Mouse (Mus musculus): ENCODE results near the gene Hectd3.

The Hectd3 gene

DNA sequence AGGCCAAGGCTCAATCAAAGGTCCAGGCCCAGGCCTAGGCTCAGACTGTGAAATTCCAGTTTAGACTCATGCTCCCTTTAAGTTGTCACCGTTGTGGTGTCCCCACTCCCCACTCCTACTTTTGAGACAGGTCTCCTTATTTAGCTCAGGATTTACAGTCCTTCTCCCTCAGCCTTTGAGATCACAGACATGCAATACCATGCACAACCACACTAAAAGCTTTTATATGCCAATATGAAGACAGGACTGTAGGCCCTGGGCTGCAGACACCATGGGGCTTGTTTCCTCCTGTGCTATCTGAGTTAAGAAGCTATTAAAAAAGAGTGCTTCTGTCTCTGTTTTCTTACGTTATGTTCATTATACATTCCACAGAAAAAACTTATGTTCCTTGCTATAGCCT, 22.6 kb downstream of the Hectd3 start:
- DNase-seq (ENCODE audit: low spot score), result no peak

- no peak for DNase-seq (ENCODE audit: low spot score)
These were observed 23.2 kb downstream of the Hectd3 start for GRCm38 (mm10) chr4:117018327-117018726.

DNA sequence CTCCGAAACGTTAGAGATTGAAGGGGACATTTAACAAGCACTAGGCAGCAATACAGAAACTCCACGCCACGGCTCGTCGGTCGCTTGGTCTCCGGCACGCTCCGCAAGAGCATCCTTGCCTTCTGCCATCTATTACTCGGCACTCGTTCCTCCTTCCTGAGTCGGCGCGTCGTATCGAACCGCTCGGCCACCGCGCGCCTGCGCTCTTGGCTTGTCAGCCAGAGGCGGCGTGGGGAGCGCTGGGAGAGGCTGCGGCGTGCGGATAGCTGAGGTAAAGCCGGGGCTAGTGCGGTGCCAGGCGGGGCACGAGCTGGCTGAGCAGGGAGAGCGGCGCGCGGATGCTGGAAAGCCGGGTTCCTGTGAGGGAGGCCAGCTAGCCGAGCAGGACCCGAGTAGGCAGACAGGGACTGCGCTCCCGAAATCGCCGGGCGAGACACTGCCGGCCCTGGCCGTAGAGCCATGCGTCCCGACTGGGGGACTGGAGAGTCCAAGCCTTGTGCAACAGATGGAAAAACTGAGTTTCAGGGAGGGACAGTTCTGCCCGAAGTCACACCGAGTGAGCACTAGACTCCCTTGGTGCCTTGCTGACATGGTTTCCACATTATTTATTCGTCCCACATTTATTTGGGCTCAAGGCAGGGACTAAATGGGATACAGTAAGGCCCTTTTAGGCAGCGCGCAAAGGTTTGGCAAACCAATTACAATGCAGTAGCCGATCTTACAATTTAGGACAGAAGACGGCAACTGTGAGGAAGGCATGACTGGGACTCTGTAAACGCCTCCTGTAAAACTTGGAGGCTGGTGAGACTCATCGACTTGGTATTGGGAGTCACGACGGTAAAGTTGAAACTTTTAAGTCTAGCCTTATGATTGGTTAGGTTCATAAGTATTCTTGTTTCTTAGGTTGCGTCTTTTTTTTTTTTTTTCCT, 24.4 kb downstream of the Hectd3 start, which contains the start of gene Eif2b3:
Gene Eif2b3 (plus strand): TSS at position 197 of the 929 bp plus-strand sequence.
- DNase-seq (ENCODE audit: low spot score), result peak; percentile 89

DNA sequence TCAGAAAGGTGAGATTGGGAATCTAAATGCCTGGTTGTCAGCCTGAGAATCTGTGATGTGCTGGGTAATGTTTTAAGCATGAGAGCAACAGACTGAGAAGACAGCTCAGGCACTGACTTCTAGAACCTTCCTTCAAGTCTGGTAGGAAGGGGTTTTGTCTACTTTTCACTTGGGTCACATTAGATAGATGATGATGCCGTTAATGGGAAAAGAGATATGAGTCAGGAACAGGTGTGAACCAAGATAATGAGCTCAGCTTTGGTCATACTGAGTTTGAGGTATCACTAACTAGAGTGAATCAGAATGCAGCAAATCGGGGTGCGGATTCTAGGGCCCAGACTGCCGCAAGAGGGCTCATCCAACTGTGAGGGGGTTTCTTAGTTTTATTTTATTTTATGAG, 28.4 kb downstream of the Hectd3 start:
- DNase-seq (ENCODE audit: low spot score), result no peak

DNA sequence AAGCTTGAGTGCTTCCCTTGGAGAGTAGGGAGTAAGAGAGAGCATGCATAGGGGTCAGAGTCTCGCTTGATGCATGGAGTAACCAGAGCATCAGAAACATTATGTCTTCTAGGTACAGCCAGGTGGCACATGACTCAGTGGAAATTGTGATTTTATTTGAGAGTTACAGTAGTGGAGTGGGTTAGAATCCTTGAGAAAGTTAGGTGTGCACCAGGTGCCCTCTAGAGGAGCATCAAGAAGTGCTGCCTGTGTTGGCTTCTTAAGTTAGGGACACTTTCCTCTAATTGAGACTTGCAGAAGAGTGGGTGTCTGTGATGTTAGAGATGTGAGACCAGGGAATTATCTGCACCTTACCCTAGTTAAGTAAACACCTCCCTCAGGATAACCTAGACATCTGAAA, 36.0 kb downstream of the Hectd3 start:
- no peak for DNase-seq (ENCODE audit: low spot score)

DNA sequence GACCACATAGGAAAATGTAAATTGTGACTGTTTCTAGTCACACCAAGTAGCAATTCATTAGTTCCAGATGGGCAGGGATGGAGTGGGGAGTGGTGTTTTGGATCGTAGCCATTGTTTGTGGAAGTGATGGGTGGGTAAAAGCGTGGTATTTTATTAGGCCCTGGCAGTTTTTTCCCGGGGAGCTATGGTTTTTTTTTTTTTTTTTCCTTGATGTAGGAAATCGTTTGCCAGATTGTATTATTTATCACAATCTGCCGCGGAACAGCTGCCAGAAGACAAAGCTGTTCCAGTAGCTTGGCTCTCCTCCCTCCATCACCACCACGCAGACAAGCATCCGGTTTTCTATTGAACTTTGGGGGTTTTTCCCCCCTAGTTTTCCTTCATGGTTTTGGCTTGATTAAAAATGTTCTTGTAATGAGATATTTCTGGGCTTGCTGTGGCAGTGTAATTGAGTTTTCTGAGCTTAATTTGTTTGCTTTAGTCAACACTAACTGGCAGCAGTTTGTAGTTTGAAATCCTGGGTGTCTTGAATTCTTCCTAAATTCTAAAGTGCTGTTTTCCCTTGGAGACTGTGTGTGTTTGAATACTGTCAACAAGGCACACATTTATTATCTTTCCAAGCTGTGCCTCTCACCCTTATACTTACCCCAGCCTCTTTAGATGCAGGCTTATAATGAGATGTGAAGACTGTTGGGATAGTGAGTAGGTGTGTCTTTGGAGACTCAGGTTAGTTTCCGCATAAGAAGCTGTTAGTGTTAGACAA, 45.0 kb downstream of the Hectd3 start:
- peak; percentile 77 for DNase-seq (ENCODE audit: low spot score)

DNA sequence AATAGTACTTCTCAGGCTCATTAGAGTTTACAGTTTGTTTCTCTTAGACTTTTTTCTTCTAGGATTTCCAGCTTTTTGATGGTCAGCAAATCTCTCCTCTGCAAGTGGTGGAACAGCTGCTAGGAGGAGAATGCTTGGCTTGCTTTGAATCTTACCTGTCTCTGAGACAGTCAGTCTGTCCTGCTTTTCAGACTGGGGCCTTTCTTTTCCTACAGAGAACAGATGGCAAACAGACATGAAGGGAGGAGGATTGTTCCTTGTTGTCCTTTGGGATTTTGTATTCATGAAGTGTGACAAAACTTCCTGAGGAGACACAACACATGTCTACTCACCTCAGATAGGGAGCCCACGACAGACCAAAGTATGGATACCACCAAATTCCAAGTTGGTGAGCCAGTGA, 45.7 kb downstream of the Hectd3 start:
- DNase-seq (ENCODE audit: low spot score), result no peak

DNA sequence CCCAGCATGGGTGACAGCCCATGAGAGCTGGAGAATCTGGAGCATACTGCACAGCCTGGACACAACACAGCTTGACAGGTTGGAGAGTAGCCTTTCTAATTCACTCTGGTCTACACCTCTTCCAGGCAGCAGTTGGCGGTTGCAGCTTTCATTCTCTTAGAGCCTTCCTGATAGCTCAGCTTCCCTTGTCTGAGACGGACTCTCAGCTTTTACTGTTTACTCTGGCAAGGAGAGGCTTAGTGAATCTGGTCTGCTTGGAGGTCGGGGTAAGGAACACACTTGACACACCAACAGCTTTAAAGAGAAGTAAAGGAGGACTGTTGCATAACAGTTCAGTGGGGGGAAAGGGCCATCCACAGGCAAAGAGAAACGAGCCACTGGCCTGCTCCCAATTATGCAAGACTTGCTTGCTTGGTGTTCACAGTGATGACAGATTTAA, 46.2 kb downstream of the Hectd3 start:
- DNase-seq (ENCODE audit: low spot score), result peak; percentile 43

- DNase-seq (ENCODE audit: low spot score), result no peak
These were observed 53.7 kb downstream of the Hectd3 start for GRCm38 (mm10) chr4:117048836-117049235.

- DNase-seq (ENCODE audit: low spot score), result no peak
These were observed 54.4 kb downstream of the Hectd3 start for GRCm38 (mm10) chr4:117049485-117049884.

DNA sequence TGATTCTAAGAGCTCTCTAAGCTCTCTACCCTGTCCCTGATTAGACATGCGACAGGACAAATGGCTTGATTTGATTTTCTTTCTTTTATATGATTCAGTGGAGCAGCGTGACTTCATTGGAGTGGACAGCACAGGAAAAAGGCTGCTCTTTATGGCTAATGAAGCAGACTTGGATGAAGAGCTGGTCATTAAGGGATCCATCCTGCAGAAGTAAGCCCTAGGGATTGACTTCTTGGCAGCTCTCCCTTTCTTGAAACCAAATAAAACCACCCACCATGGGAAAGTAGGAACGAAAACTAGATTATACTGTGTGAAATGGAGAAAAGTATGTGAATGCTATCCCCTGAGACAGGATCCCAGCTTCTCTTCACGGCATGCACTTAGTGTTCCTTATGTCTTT, 57.5 kb downstream of the Hectd3 start:
- DNase-seq (ENCODE audit: low spot score), result no peak

- no peak for DNase-seq (ENCODE audit: low spot score)
These were observed 58.8 kb downstream of the Hectd3 start for GRCm38 (mm10) chr4:117053956-117054355.
